Mouse (Mus musculus) ovary, postnatal 14 days (tissue): ENCODE data around the gene Snapc4.

ENCODE experiments used
- DNase-seq: peaks from one replicate; pipeline ENCODE4 v3.0.0; 2022; ENCODE audit warnings: low spot score

Gene Snapc4

GRCm38 (mm10) chr2:26339204-26339551, 41.3 kb downstream of the Snapc4 start:
- peak; percentile 49 for DNase-seq

- DNase-seq, result no peak
Observed at GRCm38 (mm10) chr2:26338302-26339203, 41.9 kb downstream of the Snapc4 start.

- DNase-seq, result no peak
Observed at GRCm38 (mm10) chr2:26330702-26331101, 49.8 kb downstream of the Snapc4 start.

GRCm38 (mm10) chr2:26330056-26330468, 50.4 kb downstream of the Snapc4 start:
- DNase-seq, result no peak

- no peak for DNase-seq
Observed at GRCm38 (mm10) chr2:26329402-26329801, 51.1 kb downstream of the Snapc4 start.

GRCm38 (mm10) chr2:26327852-26328251, 52.6 kb downstream of the Snapc4 start:
- no peak for DNase-seq

- DNase-seq, result no peak
Observed at GRCm38 (mm10) chr2:26325386-26326181, 54.9 kb downstream of the Snapc4 start.

- no peak for DNase-seq
Observed at GRCm38 (mm10) chr2:26324917-26325316, 55.5 kb downstream of the Snapc4 start.

GRCm38 (mm10) chr2:26323589-26324325, 56.7 kb downstream of the Snapc4 start:
- DNase-seq, result no peak

- DNase-seq, result no peak
Observed at GRCm38 (mm10) chr2:26320245-26321185, 59.9 kb downstream of the Snapc4 start.

GRCm38 (mm10) chr2:26319519-26320244, 60.8 kb downstream of the Snapc4 start:
- DNase-seq, result no peak

GRCm38 (mm10) chr2:26319109-26319508, 61.3 kb downstream of the Snapc4 start:
- no peak for DNase-seq

GRCm38 (mm10) chr2:26317991-26318672, 62.3 kb downstream of the Snapc4 start:
- DNase-seq, result no peak

- DNase-seq, result no peak
Observed at GRCm38 (mm10) chr2:26317371-26317770, 63.1 kb downstream of the Snapc4 start.

GRCm38 (mm10) chr2:26316576-26317246, 63.7 kb downstream of the Snapc4 start:
- no peak for DNase-seq

GRCm38 (mm10) chr2:26315925-26316311, 64.5 kb downstream of the Snapc4 start:
- DNase-seq, result peak; percentile 54

- DNase-seq, result peak; percentile 68
Observed at GRCm38 (mm10) chr2:26315072-26315924, 65.2 kb downstream of the Snapc4 start, which contains the start of gene Gpsm1. Gene Gpsm1 (plus strand): TSS chr2:26315515.
